Mouse (Mus musculus): ENCODE measurements around the gene Melk. TPM values are rescaled to one million over a fixed set of nuclear protein-coding genes. Genes with fewer than 3 reads are reported as not detected.

Gene Melk
- polyA plus RNA-seq, 1 experiment from 2014 or later = 4.0 TPM

- no peak overlapping the region for H3K4me2 ChIP-seq (ENCODE audit: low read length)
- no peak overlapping the region for H3K27ac ChIP-seq (ENCODE audit: low read length)
- H3K27me3 ChIP-seq (ENCODE audit: control insufficient read depth, insufficient read depth, low read depth, low read length) = no peaks in the 10 kb centered on the region
- no peak overlapping the region for H3K4me3 ChIP-seq (ENCODE audit: low read depth, low read length)
- no peaks in the 10 kb centered on the region for H3K4me1 ChIP-seq (ENCODE audit: control insufficient read depth, insufficient read depth, low read length)
- H3K36me3 ChIP-seq (ENCODE audit: control insufficient read depth, insufficient read depth, low read length) = no peaks in the 10 kb centered on the region
- 77% methylated on average over 34 of the region's 37 CpGs for WGBS
- no peaks in the 10 kb centered on the region for H3K9me3 ChIP-seq (replicated peaks; ENCODE audit: control insufficient read depth, low read length, poor library complexity, severe bottlenecking)
- ATAC-seq = no peak
- no peak overlapping the region for H3K9ac ChIP-seq (ENCODE audit: low read depth, low read length)
Observed at GRCm38 (mm10) chr4:44392231-44393216, 91.8 kb downstream of the Melk start.

- Histone ChIP-seq H3K36me3 (ENCODE audit: control insufficient read depth, insufficient read depth, low read length) (no peaks in the 10 kb centered on the region), H3K27me3 (ENCODE audit: control insufficient read depth, insufficient read depth, low read depth, low read length) (no peaks in the 10 kb centered on the region; the same call in 1 of the 2 replicates), H3K27ac (ENCODE audit: low read length) (no peak overlapping the region), H3K4me3 (ENCODE audit: low read depth, low read length) (no peak overlapping the region), H3K4me2 (ENCODE audit: low read length) (no peak overlapping the region), H3K9me3 (replicated peaks; ENCODE audit: control insufficient read depth, low read length, poor library complexity, severe bottlenecking) (no peaks in the 10 kb centered on the region), H3K9ac (ENCODE audit: low read depth, low read length) (no peak overlapping the region), H3K4me1 (ENCODE audit: control insufficient read depth, insufficient read depth, low read length) (no peaks in the 10 kb centered on the region)
- 7% methylated on average over 5 of the region's 5 CpGs for WGBS
- ATAC-seq = no peak
Observed at GRCm38 (mm10) chr4:44402607-44403006, 101.9 kb downstream of the Melk start.

- H3K4me1 ChIP-seq (ENCODE audit: control insufficient read depth, insufficient read depth, low read length) = no peaks in the 10 kb centered on the region
- H3K4me3 ChIP-seq (ENCODE audit: low read depth, low read length) = no peak overlapping the region
- no peak overlapping the region for H3K27ac ChIP-seq (ENCODE audit: low read length)
- 83% methylated on average over 5 of the region's 5 CpGs for WGBS
- no peaks in the 10 kb centered on the region; the same call in 1 of the 2 replicates for H3K27me3 ChIP-seq (ENCODE audit: control insufficient read depth, insufficient read depth, low read depth, low read length)
- no peak for ATAC-seq
- H3K9me3 ChIP-seq (replicated peaks; ENCODE audit: control insufficient read depth, low read length, poor library complexity, severe bottlenecking) = no peaks in the 10 kb centered on the region
- no peak overlapping the region for H3K9ac ChIP-seq (ENCODE audit: low read depth, low read length)
- H3K36me3 ChIP-seq (ENCODE audit: control insufficient read depth, insufficient read depth, low read length) = no peaks in the 10 kb centered on the region
- no peak overlapping the region for H3K4me2 ChIP-seq (ENCODE audit: low read length)
Observed at GRCm38 (mm10) chr4:44404487-44404886, 103.8 kb downstream of the Melk start.

Other genes starting within 250 kb of the Melk start
- gene Gne, start 216.7 kb upstream of the Melk start, polyA plus RNA-seq (2015; fragmentation: Nextera tagmentation; extraction: Ambion mirVana) = 29.9 TPM in 2 replicates
- 30.3 and 38.5 TPM in 2 replicates for gene Rnf38, start 67.1 kb upstream of the Melk start, polyA plus RNA-seq (2015; fragmentation: Nextera tagmentation; extraction: Ambion mirVana)